Mouse (Mus musculus): Measurements from ENCODE around the gene Loxl3.

DNA sequence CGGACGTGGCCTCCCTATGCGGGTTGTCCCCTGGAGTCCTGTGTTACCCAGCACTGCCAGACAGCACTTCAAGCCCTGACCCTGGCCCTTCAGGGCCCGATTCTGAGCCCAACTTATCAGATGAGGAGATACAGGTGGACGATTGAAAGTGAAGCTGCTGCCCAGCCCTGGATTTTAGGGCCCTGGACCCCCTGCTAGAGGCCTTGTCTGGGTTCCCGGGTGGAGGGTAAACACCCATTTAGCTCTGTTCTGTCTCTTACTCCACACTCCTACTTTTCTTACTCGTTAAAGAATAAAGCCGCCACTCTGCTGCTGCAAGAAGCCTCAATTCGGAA is 53.9 kb downstream of the Loxl3 start:
- no peak for TF ChIP-seq CTCF (conservative IDR thresholded peaks at IDR 0.05; ENCODE audit: low read length)
- no peak for TF ChIP-seq NANOG (IDR thresholded peaks at IDR 0.05; ENCODE audit: borderline replicate concordance, low read length)
- TF ChIP-seq POU5F1 (IDR thresholded peaks at IDR 0.05; ENCODE audit: borderline replicate concordance, low read length) = no peak

All from E14TG2a.4 (cell line).